Mouse (Mus musculus) frontal cortex, adult 2 months (tissue): ENCODE data around the gene Cnnm4. TPM values are rescaled to one million over a fixed set of nuclear protein-coding genes. Genes with fewer than 3 reads are reported as not detected.
A peak's percentile ranks its signal among the peaks of the same experiment; 100 is the strongest.

Source experiments
- DNase-seq, 2 experiments: peaks; one replicate each; pipeline ENCODE4 v3.0.0; 2022; ENCODE audit warnings: low spot score in 1 of 2; ENCODE audit errors: extremely low spot score in 1 of 2
- polyA plus RNA-seq: library from polyadenylated mRNA; depleted of rRNA; stranded (reverse); fragments of >200 nt; gene quantifications from 2 replicates; pipeline ENCODE4 v1.2.3, GENCODE M21; 2012; rRNA removed

The Cnnm4 gene
- 7.9 and 8.6 TPM in 2 replicates for polyA plus RNA-seq

GRCm38 (mm10) chr1:36471181-36472105 lies at the start of gene Cnnm4:
TSS of gene Cnnm4 (plus strand) at chr1:36471620.
- peak; percentile 52 to 83 for DNase-seq

GRCm38 (mm10) chr1:36429511-36429910 lies 41.9 kb upstream of the Cnnm4 start:
- no peak for DNase-seq

DNA sequence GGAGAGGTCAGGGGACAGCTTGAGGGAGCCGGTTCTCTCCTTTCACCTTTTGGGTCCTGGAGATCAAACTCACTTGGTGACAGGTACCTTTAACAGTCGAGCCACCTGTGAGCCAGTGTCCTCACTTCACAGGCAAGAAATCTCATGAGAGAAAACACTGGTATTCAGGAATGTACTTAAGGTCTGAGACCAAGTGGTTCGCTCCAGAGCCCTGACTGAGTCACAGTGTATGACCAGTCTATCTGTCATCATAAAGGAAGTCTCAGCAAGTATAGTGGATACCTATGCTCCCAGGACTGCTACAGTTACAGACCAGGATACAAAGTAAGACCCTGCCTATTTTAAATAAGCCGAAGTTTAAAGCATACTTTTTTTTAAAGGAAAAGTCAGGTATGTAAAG lies 38.4 kb upstream of the Cnnm4 start:
- no peak for DNase-seq

DNA sequence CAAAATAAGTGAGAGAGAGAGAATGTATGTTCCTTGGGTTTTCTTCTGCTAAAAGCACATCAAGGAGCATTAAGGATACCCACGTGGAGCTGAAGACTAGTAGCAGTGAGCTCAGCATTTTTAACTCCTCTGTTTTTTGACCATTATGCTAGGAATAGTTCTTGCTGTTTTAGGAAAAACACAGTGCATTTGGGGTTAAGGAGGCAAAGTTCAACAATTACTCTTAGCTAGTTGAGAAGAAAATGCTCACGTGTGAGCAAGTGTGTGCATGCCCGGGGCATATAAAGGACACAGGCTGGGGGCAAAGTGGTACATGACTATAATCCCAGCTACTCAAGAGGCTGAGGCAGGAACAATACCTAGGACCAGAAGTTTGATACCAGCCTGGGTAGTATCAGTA lies 37.8 kb upstream of the Cnnm4 start:
- no peak for DNase-seq

- DNase-seq = no peak
Observed at GRCm38 (mm10) chr1:36435071-36435470, 36.3 kb upstream of the Cnnm4 start.

- no peak for DNase-seq
Observed at GRCm38 (mm10) chr1:36436515-36436914, 34.9 kb upstream of the Cnnm4 start.

DNA sequence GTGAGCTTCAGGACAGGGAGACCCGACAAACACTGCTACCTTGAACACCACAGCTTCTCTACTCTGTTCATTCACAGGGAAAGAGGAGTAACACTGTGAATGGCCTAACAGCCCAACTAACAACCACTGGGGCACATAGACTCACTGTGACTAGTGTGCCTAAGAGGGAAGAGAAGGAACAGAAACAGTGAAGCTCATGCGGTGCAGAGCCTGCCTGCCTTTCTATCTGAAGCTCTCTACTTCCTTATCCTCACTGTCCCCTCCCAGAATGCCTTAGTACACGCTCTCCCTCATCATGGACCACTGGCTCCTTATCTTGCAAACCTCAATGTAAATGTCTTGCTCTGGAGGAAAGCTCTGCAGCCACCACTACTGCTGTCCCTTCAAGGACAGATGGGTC lies 34.2 kb upstream of the Cnnm4 start:
- no peak for DNase-seq

DNA sequence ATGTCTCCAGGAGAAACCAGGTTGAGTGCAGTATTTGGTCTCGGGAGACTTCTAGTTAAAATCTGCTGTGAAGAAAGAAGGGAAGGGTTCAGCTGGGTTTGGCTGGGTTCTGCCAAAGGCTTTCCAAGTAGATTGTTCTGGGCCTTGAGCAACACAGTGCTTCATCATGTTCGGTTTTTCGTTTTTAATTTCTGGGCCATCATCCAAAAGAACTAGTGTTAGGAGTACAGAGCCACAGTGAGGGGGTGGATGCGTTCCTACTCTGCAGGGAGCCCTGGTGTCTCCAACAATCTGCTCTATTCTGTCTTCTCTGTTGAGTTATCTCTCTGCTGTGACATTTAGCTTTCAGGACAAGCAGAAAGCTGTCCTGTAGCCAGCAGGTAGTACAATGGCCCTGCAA lies 30.3 kb upstream of the Cnnm4 start:
- peak; percentile 72 to 83 for DNase-seq

DNA sequence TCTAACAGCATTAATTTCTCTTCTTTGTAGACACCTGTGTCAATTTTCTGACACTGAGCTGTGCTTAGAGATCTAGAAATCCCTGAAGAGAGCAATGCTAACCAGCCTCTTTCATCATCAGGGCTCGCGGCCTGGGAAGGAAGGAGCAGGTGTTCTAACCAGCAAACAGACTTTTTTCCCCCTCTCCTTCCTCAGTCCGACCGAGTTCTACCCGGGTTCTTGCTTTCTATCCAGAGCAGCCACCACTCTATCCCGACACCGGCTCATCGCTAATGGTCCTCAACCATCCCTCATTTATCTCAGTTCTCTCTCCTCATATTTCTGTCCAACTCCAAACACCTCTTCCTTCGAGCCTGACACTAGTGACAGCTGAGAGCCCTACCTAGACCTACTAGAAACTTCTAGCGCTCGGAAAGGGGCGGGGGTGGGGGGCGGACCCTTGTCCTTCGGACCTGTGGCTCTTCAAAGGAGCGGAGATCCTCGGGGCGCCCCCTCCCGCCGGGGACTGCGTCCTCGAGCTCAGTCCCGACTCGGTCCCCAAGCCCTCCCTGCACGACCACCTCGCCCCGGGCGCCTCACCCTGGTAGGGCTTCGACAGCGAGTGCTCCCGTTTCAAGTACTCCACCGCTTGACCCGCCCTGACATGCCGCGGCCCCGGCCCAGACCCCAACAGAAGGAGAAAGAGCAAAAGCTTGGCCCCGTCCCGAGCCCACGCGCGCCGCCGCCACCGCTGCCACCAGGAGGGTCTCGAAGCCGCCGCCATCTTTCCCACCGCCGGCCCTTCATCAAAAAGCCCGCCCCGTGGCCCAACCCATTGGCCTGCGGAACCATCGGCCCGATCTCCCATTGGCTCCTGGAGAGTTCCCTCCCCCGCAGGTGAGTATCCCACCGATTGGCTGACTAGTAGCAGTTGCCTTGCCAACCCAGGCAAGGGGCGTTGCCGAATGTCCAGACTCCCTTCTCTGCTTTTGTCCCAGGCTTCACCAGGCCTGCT lies 26.7 kb upstream of the Cnnm4 start, which contains the start of gene Lman2l:
TSS of gene Lman2l (minus strand) at position 801 of the 994 bp plus-strand sequence.
- peak; percentile 97 to 98 for DNase-seq

DNA sequence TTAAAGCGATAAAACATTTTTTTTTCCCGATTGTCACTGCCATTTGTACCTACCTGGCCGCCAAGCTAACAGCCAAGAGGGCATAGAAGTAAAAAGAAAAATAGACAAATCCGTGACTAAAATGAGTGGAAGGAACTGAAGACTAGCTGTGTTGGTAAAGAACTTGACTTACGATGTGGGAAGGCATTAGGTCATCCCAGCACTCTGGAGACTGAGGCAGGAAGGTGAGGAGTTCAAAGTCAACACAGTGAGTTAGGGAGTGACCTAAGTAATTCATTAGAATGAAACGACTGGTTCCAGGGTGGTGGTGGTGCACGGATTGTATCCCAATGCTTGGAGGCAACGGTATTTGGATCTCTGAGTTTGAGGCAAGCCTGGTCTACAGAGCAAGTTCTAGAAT lies 25.9 kb upstream of the Cnnm4 start:
- no peak for DNase-seq

DNA sequence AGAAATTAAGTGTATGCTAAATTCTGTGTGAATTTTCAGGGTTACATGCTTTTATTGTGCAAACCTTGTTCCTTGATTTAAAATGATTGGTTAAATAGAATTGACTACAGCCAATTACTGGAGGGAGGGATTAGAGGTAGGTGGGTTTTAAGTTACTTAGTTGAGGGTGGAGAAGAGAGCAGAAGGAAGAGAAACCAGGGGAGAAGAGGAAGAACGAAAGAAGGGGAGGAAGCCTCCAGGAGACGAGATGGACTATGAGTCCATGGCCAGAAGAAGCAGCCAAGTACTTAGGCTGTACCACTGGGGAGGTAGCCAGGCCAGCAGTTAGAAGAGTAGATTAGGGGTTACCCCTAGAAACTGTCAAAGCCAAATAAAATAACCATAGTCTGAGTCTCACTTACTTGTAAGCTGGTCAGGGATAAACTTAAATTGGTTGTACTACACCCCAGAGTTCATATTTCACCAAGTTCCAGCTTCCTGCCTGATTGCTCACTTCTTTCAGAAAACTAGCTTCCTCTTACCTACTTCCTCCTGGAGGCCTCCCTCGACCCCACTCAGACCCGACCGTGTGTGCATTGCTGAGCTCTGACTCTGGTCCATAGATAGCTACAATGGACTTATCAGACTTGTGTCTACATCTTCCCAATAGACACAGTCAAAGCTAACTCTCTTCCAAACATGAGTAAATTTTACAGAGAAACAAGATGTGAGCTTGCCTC lies 25.2 kb upstream of the Cnnm4 start:
- DNase-seq = no peak

DNA sequence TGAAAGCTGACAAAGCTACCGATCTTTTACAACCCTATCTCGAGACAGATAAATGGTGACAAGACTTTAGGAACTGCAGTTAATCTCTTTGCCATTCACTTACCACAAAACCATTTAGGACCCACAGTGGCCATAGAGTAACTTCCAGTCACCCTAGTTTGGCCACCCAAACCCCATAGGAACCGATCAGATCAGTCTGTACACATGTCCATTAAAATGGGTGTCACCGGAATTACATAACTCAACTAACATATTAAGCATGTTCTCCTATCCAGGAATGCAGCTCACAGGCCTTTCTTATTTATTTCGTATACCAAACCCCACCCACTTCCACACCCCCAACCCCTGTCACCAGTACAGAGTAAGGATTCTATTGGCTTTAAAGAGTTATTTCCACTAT lies 24.6 kb upstream of the Cnnm4 start:
- DNase-seq = no peak

DNA sequence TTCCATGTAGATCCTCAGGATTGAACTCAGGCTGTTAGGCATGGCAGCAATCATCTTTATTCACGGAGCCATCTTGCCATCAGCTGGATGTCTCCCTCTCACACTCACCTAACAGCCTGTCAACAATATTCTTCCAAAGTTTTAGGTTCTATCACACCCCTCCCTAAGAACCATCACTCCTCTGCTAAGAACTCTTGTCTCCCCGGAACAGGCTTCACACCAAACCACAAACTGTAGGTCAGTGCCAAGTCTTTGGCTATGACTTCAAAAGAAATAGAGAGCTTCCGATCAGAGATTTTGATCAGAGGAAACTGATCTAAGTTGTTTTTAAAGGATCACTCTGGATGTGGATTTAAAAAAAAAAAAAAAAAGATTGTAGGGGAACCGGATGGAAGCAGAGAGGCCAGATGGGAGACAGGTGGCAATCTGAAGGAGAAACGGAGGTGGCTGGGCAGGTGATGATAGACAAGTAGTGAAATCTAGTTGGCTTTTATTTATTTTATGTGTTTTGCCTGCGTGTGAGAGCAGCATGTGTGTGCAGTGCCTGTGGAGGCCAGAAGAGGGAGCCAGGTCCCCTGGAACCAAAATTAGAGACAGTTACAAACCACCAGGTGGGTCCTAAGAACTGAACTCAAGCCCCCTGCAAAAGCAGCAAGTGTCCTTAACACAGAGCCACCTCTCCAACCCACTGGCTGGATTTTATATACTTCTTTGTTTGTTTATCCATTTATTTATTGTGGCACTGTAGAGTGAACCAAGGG lies 17.2 kb upstream of the Cnnm4 start:
- DNase-seq = no peak

GRCm38 (mm10) chr1:36457388-36458014 lies 13.9 kb upstream of the Cnnm4 start:
- DNase-seq = no peak

GRCm38 (mm10) chr1:36458169-36458568 lies 13.3 kb upstream of the Cnnm4 start:
- DNase-seq = no peak

- DNase-seq = no peak
Observed at GRCm38 (mm10) chr1:36461829-36462228, 9.6 kb upstream of the Cnnm4 start.

DNA sequence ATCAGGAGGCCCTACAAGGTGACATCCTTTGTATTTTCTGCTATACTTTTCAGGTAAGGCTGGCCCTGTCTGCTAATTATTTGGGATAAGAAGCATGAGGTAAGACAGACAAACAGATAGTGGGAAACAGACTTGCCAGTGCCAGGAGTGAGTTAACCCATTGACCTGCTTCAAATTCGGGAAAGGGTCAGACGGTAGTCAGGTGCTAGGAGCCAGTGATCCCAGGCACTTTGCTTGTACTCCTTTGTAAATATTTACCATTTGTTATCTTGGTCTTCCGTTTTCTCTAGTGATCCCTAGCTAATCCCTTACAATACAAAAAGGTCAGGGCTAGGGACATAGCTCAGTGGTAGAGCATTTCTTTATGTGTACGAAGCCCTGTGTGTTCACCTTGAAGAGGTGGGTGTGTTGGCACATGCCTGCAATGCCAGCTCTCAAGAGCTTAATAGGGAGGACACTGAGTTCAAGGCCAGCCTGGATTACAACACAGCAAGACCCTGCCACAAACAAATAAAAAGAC lies 5.7 kb upstream of the Cnnm4 start:
- no peak for DNase-seq

DNA sequence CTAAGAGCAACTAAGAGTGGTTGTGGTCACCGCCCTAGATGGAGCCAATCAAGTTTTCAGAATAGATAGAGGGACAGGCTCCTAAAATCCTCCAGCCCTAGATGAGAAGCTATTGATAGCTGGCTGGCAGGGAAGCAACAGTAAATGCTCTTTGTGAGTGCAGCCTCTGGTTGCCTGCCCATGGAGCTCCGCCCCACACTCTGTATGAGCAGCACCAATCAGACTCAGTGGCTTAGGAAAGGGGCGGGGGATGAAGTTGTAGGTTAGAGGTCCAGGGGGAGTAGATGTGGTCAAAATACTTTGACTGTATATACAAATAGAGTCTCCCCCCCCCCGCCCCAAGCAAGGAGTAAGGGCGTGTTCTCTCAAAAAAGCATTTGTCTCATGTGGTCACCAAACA lies 4.0 kb upstream of the Cnnm4 start:
- DNase-seq = no peak

DNA sequence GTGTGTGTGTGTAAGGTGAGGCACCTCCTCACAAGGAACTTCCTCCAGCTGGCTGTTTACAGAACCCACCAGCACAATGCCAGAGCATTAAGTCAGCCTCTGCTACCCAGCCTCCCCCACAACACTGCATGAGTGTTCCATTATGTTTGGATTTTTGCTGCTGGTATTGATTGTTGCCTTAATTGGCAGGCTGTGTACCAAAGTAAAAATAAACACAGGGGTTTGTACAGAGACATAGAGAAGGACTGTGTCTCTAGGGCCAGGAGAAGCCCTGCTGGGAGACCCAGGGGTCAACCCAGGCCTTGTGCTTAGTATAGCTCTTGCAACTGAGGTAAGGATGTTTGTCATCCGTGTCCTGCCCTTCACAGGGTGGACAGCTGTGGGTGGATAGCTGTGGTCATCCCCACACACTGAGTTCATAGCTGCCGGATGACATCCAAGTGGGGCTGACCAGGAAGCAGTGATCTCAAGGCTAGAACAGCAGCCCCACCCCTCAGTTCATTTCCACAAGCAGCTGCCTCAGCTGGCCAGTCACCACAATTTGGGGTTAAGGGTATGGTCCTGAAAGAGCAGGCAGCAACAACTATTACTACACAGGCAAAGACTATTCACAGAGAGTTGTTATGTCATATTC lies 1.5 kb upstream of the Cnnm4 start:
- no peak for DNase-seq
